Mouse (Mus musculus) bone marrow macrophage, adult 2 months (primary cell): ENCODE results near the gene Prune2.

Source experiments
- CTCF ChIP-seq: IDR thresholded peaks from 2 replicates; pipeline ENCODE4 v1.5.1; 2012; ENCODE audit warnings: low read depth, mild to moderate bottlenecking, low read length, moderate library complexity
- POLR2A ChIP-seq: IDR thresholded peaks from 2 replicates; pipeline ENCODE4 v1.6.1; 2012; ENCODE audit warnings: mild to moderate bottlenecking, low read depth, low read length, borderline replicate concordance

DNA sequence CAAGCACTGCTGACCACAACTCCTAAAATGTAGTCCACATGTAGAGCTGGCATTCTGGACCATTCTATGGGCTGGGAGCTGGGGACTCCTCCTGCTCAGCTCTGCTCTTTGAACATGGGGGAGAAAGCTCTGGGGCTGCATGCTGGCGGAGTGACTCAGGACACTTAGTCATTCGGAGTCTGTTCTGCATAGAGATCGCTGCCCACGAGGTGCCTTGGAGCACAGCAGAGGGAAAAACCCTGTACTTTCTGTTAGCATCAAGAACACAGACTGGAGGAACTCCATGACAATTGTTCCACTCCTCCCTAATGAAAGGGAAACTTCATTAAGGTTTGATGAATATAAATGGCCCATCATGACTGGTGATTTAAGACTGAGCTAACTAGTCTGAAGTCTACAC is 68.8 kb downstream of the Prune2 start:
- TF ChIP-seq CTCF: no peak
- no peak for TF ChIP-seq POLR2A
